Mouse (Mus musculus): ENCODE measurements around the gene Kcnj5. TPM values are rescaled to one million over a fixed set of nuclear protein-coding genes. Genes with fewer than 3 reads are reported as not detected.
A peak's percentile ranks its signal among the peaks of the same experiment; 100 is the strongest.

Gene Kcnj5
- polyA plus RNA-seq, 1 experiment from 2014 or later: 0.85 TPM

DNA sequence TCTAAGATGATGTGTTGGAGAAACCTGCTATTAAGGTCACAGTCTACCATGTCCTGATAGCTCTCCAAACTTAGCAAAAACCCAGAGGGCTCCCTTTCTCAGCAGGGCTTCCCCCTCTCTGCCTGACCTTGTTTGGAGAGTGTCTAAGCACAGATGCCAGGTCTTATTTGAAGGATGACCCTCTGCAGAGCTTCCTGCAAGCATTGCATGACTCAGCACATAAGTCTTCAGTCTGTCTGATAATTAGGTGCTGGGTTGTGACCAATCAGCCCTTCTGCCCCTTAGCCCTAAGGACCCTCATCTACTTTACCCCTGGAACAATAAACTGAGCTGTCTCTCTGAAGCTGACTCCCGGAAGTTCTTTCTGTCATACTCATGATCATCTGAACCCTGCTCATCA, 16.6 kb upstream of the Kcnj5 start:
- Histone ChIP-seq H3K27ac (ENCODE audit: low read depth) (no peak overlapping the region), H3K4me3 (ENCODE audit: low read depth, low read length) (no peak overlapping the region), H3K4me1 (ENCODE audit: insufficient read depth) (no peaks in the 10 kb centered on the region), H3K4me2 (ENCODE audit: low read depth, low read length) (no peak overlapping the region), H3K27me3 (ENCODE audit: insufficient read depth, low read length) (no peaks in the 10 kb centered on the region), H3K9ac (replicated peaks) (no peak overlapping the region), H3K9me3 (ENCODE audit: low read length) (no peaks in the 10 kb centered on the region), H3K36me3 (replicated peaks; ENCODE audit: insufficient read depth, low read length) (no peaks in the 10 kb centered on the region)
- WGBS (ENCODE audit: insufficient replicate concordance): 51% methylated on average over 1 of the region's 1 CpGs
- ATAC-seq (no peak), DNase-seq (no peak)
- no peak for TF ChIP-seq CTCF (IDR thresholded peaks at IDR 0.05; ENCODE audit: low read depth)
- TF ChIP-seq EP300 (IDR thresholded peaks at IDR 0.05; ENCODE audit: low read depth): no peak

DNA sequence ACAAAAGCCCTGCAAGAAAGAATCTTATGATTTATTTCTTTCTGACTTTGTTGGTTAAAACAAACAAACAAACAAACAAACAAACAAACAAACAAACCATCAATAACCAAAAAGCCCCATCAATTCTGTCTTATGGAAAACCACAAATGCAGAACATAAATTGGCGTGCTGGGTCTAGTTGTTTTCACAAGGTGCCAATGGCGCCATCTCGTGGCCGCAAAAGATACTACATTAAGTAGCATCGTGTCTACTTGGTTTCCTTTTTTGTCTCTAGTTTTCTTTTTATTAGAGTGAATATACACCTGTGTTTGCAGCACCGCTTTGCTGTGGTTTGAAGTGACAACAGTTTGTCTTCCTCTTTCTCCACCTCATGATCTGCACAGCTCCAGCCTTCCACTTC, 6.2 kb upstream of the Kcnj5 start:
- 2% methylated on average over 6 of the region's 6 CpGs for WGBS (ENCODE audit: insufficient replicate concordance)
- no peaks in the 10 kb centered on the region for H3K36me3 ChIP-seq (replicated peaks; ENCODE audit: insufficient read depth, low read length)
- 0 out of 2 replicates have a peak, but pooled peaks cover 7% of the 10 kb centered on the region for H3K27me3 ChIP-seq (ENCODE audit: insufficient read depth, low read length)
- TF ChIP-seq CTCF (IDR thresholded peaks at IDR 0.05; ENCODE audit: low read depth): peak; percentile 84
- no peak for TF ChIP-seq EP300 (IDR thresholded peaks at IDR 0.05; ENCODE audit: low read depth)
- no peaks in the 10 kb centered on the region for H3K4me1 ChIP-seq (ENCODE audit: insufficient read depth)
- no peak overlapping the region for H3K27ac ChIP-seq (ENCODE audit: low read depth)
- no peak for ATAC-seq
- H3K9me3 ChIP-seq (ENCODE audit: low read length): no peaks in the 10 kb centered on the region
- H3K4me2 ChIP-seq (ENCODE audit: low read depth, low read length): no peak overlapping the region
- no peak overlapping the region for H3K4me3 ChIP-seq (ENCODE audit: low read depth, low read length)
- no peak overlapping the region for H3K9ac ChIP-seq (replicated peaks)
- DNase-seq: peak; percentile 77

DNA sequence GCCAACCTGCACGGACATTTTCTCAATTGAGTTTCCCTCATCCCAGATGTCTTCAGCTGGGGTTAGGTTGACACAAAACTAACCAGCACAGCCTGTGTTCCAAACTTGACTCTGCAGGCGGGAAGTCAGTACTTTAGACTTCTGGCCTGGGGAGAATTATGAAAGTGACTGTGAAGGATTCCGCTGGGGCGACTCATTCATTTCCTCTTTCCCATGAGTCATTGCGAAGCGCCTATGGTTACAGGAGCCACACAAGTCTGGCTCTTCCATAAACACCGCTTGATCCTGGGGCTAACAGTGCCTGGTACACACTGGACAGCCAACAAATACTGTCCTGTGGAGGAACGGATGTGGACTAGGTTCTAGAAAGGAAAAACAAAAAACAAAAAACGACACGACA, 5.2 kb upstream of the Kcnj5 start:
- ATAC-seq (no peak), DNase-seq (no peak)
- no peak overlapping the region for H3K4me3 ChIP-seq (ENCODE audit: low read depth, low read length)
- TF ChIP-seq CTCF (IDR thresholded peaks at IDR 0.05; ENCODE audit: low read depth) (no peak), EP300 (IDR thresholded peaks at IDR 0.05; ENCODE audit: low read depth) (no peak)
- 77% methylated on average over 10 of the region's 10 CpGs for WGBS (ENCODE audit: insufficient replicate concordance)
- no peaks in the 10 kb centered on the region for H3K36me3 ChIP-seq (replicated peaks; ENCODE audit: insufficient read depth, low read length)
- no peaks in the 10 kb centered on the region for H3K9me3 ChIP-seq (ENCODE audit: low read length)
- no peaks in the 10 kb centered on the region for H3K4me1 ChIP-seq (ENCODE audit: insufficient read depth)
- H3K27ac ChIP-seq (ENCODE audit: low read depth): no peak overlapping the region
- no peak overlapping the region for H3K4me2 ChIP-seq (ENCODE audit: low read depth, low read length)
- H3K9ac ChIP-seq (replicated peaks): no peak overlapping the region
- H3K27me3 ChIP-seq (ENCODE audit: insufficient read depth, low read length): peaks cover 17% of the 10 kb centered on the region

GRCm38 (mm10) chr9:32348096-32348495, 3.9 kb upstream of the Kcnj5 start:
- no peak for TF ChIP-seq EP300 (IDR thresholded peaks at IDR 0.05; ENCODE audit: low read depth)
- no peak for TF ChIP-seq CTCF (IDR thresholded peaks at IDR 0.05; ENCODE audit: low read depth)
- peaks cover 29% of the 10 kb centered on the region for H3K27me3 ChIP-seq (ENCODE audit: insufficient read depth, low read length)
- no peak for ATAC-seq
- 0 out of 2 replicates have a peak, but pooled peaks cover 2% of the 10 kb centered on the region for H3K4me1 ChIP-seq (ENCODE audit: insufficient read depth)
- no peaks in the 10 kb centered on the region for H3K9me3 ChIP-seq (ENCODE audit: low read length)
- DNase-seq: no peak
- 76% methylated on average over 8 of the region's 8 CpGs for WGBS (ENCODE audit: insufficient replicate concordance)
- H3K4me2 ChIP-seq (ENCODE audit: low read depth, low read length): no peak overlapping the region
- no peaks in the 10 kb centered on the region for H3K36me3 ChIP-seq (replicated peaks; ENCODE audit: insufficient read depth, low read length)
- no peak overlapping the region for H3K4me3 ChIP-seq (ENCODE audit: low read depth, low read length)
- no peak overlapping the region for H3K27ac ChIP-seq (ENCODE audit: low read depth)
- H3K9ac ChIP-seq (replicated peaks): no peak overlapping the region

DNA sequence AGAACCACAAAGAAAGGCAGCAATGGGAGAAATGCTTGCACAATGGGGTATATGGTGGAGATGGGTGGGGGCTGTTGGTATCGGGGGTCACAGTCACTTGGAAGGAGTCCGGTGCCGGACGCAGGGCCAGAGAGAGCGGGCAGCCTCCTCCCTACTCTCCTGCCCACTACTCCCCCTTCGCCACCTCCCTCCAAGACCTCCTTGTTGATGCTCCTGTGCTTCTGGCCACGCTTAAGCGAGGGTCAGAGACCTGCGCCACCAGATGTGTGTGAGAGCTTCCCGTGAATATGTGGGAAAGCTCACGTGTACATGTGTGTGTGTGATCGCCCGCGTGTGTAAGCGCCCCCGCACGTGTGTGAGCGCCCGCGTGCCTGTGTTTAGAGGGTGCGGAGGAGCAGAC, 339 bp upstream of the Kcnj5 start:
- no peaks in the 10 kb centered on the region for H3K36me3 ChIP-seq (replicated peaks; ENCODE audit: insufficient read depth, low read length)
- no peaks in the 10 kb centered on the region for H3K9me3 ChIP-seq (ENCODE audit: low read length)
- peaks cover 31% of the 10 kb centered on the region for H3K27me3 ChIP-seq (ENCODE audit: insufficient read depth, low read length)
- peak overlapping the region; percentile 19; the same call in 1 of the 2 replicates for H3K4me3 ChIP-seq (ENCODE audit: low read depth, low read length)
- no peak for DNase-seq
- WGBS (ENCODE audit: insufficient replicate concordance): 6% methylated on average over 21 of the region's 21 CpGs
- H3K4me2 ChIP-seq (ENCODE audit: low read depth, low read length): peak overlapping the region; percentile 52
- no peak for ATAC-seq
- H3K4me1 ChIP-seq (ENCODE audit: insufficient read depth): 0 out of 2 replicates have a peak, but pooled peaks cover 2% of the 10 kb centered on the region
- no peak overlapping the region; the same call in 1 of the 2 replicates for H3K9ac ChIP-seq (replicated peaks)
- TF ChIP-seq EP300 (IDR thresholded peaks at IDR 0.05; ENCODE audit: low read depth) (no peak), CTCF (IDR thresholded peaks at IDR 0.05; ENCODE audit: low read depth) (no peak)
- H3K27ac ChIP-seq (ENCODE audit: low read depth): no peak overlapping the region

- H3K27ac ChIP-seq (ENCODE audit: low read depth): no peak overlapping the region
- DNase-seq (no peak), ATAC-seq (no peak)
- H3K4me2 ChIP-seq (ENCODE audit: low read depth, low read length): no peak overlapping the region
- WGBS (ENCODE audit: insufficient replicate concordance): 27% methylated on average over 8 of the region's 8 CpGs
- H3K9ac ChIP-seq (replicated peaks): no peak overlapping the region
- H3K27me3 ChIP-seq (ENCODE audit: insufficient read depth, low read length): peaks cover 28% of the 10 kb centered on the region
- no peaks in the 10 kb centered on the region for H3K36me3 ChIP-seq (replicated peaks; ENCODE audit: insufficient read depth, low read length)
- TF ChIP-seq CTCF (IDR thresholded peaks at IDR 0.05; ENCODE audit: low read depth): no peak
- no peak for TF ChIP-seq EP300 (IDR thresholded peaks at IDR 0.05; ENCODE audit: low read depth)
- H3K9me3 ChIP-seq (ENCODE audit: low read length): no peaks in the 10 kb centered on the region
- H3K4me3 ChIP-seq (ENCODE audit: low read depth, low read length): no peak overlapping the region
- H3K4me1 ChIP-seq (ENCODE audit: insufficient read depth): 0 out of 2 replicates have a peak, but pooled peaks cover 2% of the 10 kb centered on the region
Observed at GRCm38 (mm10) chr9:32342929-32343328, 1.2 kb downstream of the Kcnj5 start.

DNA sequence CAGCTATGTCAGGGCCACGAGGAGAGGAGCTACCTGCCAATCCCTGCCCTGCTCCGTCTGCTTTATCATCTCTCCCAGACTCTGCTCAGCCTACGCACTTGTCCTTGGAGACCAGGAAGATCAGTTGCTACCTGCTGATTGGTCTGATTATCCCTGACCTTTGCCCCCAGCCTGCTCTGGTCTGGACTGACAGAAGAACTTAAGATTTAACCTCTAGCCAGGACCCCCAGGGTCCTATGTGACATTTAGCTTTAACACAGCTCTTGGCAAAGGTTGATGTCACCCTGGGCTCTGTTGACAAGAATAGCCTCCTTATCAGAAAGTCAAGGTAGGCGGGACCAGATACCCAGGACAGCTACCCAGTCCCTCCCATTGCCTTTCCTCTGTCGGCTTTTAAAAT, 3.3 kb downstream of the Kcnj5 start:
- 0 out of 2 replicates have a peak, but pooled peaks cover 2% of the 10 kb centered on the region for H3K4me1 ChIP-seq (ENCODE audit: insufficient read depth)
- no peak overlapping the region for H3K27ac ChIP-seq (ENCODE audit: low read depth)
- no peak overlapping the region for H3K9ac ChIP-seq (replicated peaks)
- DNase-seq: no peak
- H3K4me3 ChIP-seq (ENCODE audit: low read depth, low read length): no peak overlapping the region
- H3K36me3 ChIP-seq (replicated peaks; ENCODE audit: insufficient read depth, low read length): no peaks in the 10 kb centered on the region
- no peaks in the 10 kb centered on the region for H3K9me3 ChIP-seq (ENCODE audit: low read length)
- 36% methylated on average over 5 of the region's 5 CpGs for WGBS (ENCODE audit: insufficient replicate concordance)
- peaks cover 28% of the 10 kb centered on the region for H3K27me3 ChIP-seq (ENCODE audit: insufficient read depth, low read length)
- TF ChIP-seq CTCF (IDR thresholded peaks at IDR 0.05; ENCODE audit: low read depth) (no peak), EP300 (IDR thresholded peaks at IDR 0.05; ENCODE audit: low read depth) (no peak)
- no peak for ATAC-seq
- H3K4me2 ChIP-seq (ENCODE audit: low read depth, low read length): no peak overlapping the region

All from liver, postnatal 0 days (tissue).